Mouse (Mus musculus) intestine, embryonic 15.5 days (tissue): ENCODE measurements around the gene Krt2. TPM values are rescaled to one million over a fixed set of nuclear protein-coding genes. Genes with fewer than 3 reads are reported as not detected.

Experiments
- ATAC-seq: fragments of 200-750 bp; cut with Nextera tagmentation; 2 replicates; pipeline ENCODE4 v1.8.0; 2017; ENCODE audit warnings: moderate TSS enrichment, moderate library complexity
- H3K27ac ChIP-seq: fragments of 300-500 bp; sonication (generic); 2 replicates; pipeline ENCODE4 v1.5.1; 2015; ENCODE audit warnings: mild to moderate bottlenecking, inconsistent platforms
- H3K27me3 ChIP-seq: fragments of 300-500 bp; sonication (generic); replicated peaks from 2 replicates; pipeline ENCODE4 v1.6.1; 2015; ENCODE audit warnings: inconsistent platforms
- H3K36me3 ChIP-seq: fragments of 300-500 bp; sonication (generic); 2 replicates; pipeline ENCODE4 v1.6.1; 2015; ENCODE audit warnings: inconsistent platforms
- H3K4me1 ChIP-seq: fragments of 300-500 bp; sonication (generic); replicated peaks from 2 replicates; pipeline ENCODE4 v1.6.1; 2015; ENCODE audit warnings: inconsistent platforms
- H3K4me2 ChIP-seq: fragments of 300-500 bp; sonication (generic); replicated peaks from 2 replicates; pipeline ENCODE4 v1.6.1; 2015; ENCODE audit warnings: mild to moderate bottlenecking, inconsistent platforms
- H3K4me3 ChIP-seq: fragments of 300-500 bp; sonication (generic); replicated peaks from 2 replicates; pipeline ENCODE4 v1.5.1; 2015; ENCODE audit warnings: inconsistent platforms
- H3K9ac ChIP-seq: fragments of 300-500 bp; sonication (generic); 2 replicates; pipeline ENCODE4 v1.6.1; 2015; ENCODE audit warnings: inconsistent platforms
- H3K9me3 ChIP-seq: fragments of 300-500 bp; sonication (generic); 2 replicates; pipeline ENCODE4 v1.6.1; 2016; ENCODE audit warnings: inconsistent platforms
- WGBS: fragments of 180-500 bp; shearing (Covaris S2); methylation state at CpG from one replicate; pipeline ENCODE4 v1.1.7; 2015; 5-methylcytosine and 5-hydroxymethylcytosine counted together
- polyA plus RNA-seq: library from polyadenylated mRNA; unstranded; fragments of >200 nt; fragmentation: Nextera tagmentation; extraction: Ambion mirVana; gene quantifications from 2 replicates; pipeline ENCODE4 v1.2.1, GENCODE M21; 2015

Gene Krt2
- polyA plus RNA-seq, 1 experiment from 2014 or later: not detected

DNA sequence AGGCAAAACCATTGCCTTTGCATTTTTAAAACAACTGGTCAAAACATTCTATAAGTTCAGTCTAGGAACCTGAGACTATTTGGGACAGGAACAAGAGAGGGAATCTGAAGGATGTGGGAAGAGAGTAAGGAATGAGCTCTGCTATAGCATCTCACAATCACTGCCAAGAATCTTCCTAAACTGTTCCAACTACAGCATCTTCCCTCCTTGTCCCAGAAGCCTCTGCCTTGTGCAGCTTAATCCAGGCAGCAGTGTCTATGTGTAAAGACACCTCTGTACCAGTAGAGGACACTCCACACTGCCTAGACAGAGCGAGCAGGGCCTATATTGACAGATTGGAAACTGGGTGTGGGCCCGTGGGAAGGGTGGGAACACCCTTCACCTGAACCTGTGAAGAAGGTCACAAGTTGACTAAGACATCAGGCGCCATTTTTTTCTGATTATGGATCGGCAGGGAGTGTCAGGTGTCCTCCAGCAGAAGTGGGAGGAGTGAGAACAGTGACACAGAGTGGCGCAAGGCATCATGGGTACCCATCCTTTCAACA, 16.9 kb upstream of the Krt2 start:
- no peak for ATAC-seq
- Histone ChIP-seq H3K9ac (no peak overlapping the region), H3K27ac (no peak overlapping the region), H3K36me3 (no peaks in the 10 kb centered on the region), H3K9me3 (no peaks in the 10 kb centered on the region), H3K4me1 (no peaks in the 10 kb centered on the region), H3K4me3 (no peak overlapping the region), H3K27me3 (no peaks in the 10 kb centered on the region), H3K4me2 (no peak overlapping the region)
- WGBS: 68% methylated on average over 5 of the region's 5 CpGs

DNA sequence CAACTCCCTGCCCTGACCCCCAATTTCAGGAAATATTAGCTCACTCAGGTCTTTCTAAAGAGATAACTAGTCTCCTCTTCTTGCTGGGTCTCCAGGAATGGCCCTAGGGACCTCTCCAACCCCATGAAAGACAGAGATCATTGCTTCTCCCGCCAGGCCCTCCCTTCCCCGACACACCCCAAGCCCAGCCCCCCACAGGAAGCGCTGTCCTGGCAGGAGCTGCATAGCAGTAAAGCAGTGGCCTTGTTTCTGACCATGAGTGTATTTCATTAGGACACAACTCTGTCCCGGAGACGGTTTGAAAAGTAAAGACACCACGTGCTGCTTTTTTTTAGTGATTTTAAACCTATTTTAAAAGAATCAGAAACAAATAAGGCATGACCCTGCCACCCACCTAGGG, 15.2 kb upstream of the Krt2 start:
- WGBS: 28% methylated on average over 6 of the region's 6 CpGs
- no peak overlapping the region for H3K4me2 ChIP-seq
- no peak overlapping the region for H3K4me3 ChIP-seq
- no peak overlapping the region for H3K27ac ChIP-seq
- no peak for ATAC-seq
- no peaks in the 10 kb centered on the region for H3K4me1 ChIP-seq
- no peaks in the 10 kb centered on the region for H3K36me3 ChIP-seq
- H3K27me3 ChIP-seq: no peaks in the 10 kb centered on the region
- H3K9ac ChIP-seq: no peak overlapping the region
- no peaks in the 10 kb centered on the region for H3K9me3 ChIP-seq

DNA sequence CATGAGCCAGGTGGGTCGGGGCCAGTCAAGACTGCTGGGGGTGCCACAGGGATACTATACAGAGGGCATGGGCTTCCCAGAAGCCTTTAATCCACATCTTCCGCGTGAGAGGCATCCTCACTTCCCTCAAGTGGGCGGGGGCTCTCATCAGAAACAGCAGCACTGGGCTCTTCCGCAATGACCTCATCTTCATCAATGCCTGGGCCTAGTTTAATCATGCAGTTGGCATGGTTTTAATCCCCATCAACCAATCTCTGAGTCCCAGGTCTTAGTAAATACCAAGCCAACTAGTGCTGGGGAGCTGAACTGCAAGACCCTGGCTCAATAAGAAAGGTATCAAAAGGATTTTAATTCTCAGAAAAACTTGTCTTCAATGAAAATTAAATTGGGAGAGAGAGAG, 11.5 kb upstream of the Krt2 start:
- no peak for ATAC-seq
- Histone ChIP-seq H3K4me3 (no peak overlapping the region), H3K9ac (no peak overlapping the region), H3K27ac (no peak overlapping the region), H3K27me3 (no peaks in the 10 kb centered on the region), H3K36me3 (no peaks in the 10 kb centered on the region), H3K9me3 (no peaks in the 10 kb centered on the region), H3K4me2 (no peak overlapping the region), H3K4me1 (no peaks in the 10 kb centered on the region)
- 69% methylated on average over 5 of the region's 5 CpGs for WGBS

DNA sequence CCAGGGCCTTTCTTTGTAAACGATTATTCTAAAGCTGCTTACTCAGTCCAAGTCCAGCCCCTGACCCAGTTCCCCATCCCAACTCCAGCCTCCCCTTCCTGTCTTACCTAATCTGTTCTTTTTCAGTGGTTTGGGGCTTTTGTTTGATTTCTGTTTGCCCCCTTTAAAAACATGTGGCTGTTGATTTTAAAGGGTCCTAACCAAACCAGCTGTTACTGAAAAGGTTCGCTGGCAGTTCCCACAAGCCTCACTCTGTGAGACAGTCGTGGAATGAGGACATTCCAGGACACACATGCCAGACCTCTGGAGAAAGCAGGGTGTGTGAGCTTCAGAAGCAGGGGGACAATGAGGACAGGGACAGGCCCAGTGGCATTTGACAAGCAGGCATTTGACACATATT, 3.8 kb upstream of the Krt2 start:
- H3K4me2 ChIP-seq: no peak overlapping the region
- WGBS: 18% methylated on average over 3 of the region's 3 CpGs
- no peak for ATAC-seq

DNA sequence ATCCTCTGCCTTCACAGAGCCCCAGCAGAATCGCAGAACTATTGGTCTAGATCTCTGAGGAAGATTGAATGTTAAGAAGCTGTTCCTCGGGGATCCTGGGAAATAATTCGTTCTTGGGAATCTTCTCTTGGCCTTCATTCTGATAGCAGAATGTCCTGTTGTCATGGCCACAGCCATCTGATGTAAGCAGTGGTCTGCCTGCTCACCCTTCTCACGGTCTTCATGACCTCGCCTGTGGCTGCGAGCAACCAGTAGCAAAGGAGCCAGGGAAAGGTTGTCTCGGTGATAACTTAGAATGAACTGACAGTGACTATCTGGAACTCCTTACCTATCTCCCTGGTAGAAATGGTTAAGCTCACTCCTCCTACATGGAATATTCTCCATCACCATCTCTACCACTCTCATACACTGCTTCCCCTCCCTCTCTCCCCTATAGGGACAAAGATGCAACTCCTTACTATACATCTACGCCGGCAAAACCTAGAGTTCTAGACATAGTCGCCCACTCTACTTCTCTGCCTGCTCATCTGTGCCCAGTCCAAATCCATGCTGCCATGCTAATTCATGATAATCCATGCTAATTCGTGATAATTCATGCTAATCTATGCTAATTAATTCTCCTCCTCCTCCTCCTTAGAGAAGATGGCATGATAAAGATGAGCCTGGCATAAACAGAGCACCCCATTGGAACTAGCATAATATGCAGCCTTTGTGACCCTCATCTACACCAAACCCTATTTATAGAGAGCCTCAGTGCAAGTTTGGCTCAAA, 14.7 kb downstream of the Krt2 start:
- Histone ChIP-seq H3K27me3 (no peaks in the 10 kb centered on the region), H3K4me3 (no peak overlapping the region), H3K9ac (no peak overlapping the region), H3K36me3 (no peaks in the 10 kb centered on the region), H3K27ac (no peak overlapping the region), H3K9me3 (no peaks in the 10 kb centered on the region), H3K4me1 (no peaks in the 10 kb centered on the region), H3K4me2 (no peak overlapping the region)
- no peak for ATAC-seq
- 79% methylated on average over 11 of the region's 11 CpGs for WGBS

More for the DNA sequence above, 3.8 kb upstream of the Krt2 start:
- Histone ChIP-seq H3K9ac (no peak overlapping the region), H3K36me3 (no peaks in the 10 kb centered on the region), H3K4me1 (no peaks in the 10 kb centered on the region), H3K27ac (no peak overlapping the region), H3K9me3 (no peaks in the 10 kb centered on the region), H3K4me3 (no peak overlapping the region), H3K27me3 (no peaks in the 10 kb centered on the region; the same call in 1 of the 2 replicates)

DNA sequence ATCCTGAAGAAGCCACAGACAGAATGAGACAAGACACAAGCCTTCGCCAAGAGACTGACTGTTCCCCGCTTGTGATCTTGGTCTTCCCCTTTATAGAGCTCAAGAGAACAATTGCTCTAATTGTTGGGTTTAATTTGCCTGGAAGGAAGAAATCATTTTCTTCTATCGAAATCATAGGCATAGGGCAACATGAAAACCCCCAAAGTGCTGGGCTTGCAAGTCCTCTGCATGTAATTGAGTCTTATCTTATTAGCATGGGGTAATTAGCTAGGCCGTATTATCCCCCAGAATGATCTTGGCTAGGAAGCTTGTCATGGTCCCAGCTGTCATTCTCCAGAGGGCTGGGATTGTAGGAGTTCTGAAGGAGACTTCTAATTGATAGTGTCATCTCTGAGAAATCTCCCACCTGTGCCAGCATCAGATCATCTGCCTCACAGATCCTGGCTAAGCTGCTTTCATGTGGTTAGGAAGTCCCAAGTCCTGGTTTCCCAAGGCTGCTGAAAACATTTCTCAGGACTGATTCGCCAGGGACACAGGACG, 15.6 kb downstream of the Krt2 start, which contains the start of gene Krt73:
Krt73 (minus strand) TSS at position 51 of the 540 bp plus-strand sequence.
- H3K27ac ChIP-seq: no peak within 1 kb of the TSS
- no peak within 1 kb of the TSS for H3K9ac ChIP-seq
- H3K4me1 ChIP-seq: no peaks in the 10 kb centered on the region
- WGBS: 79% methylated on average over 6 of the region's 6 CpGs
- H3K4me3 ChIP-seq: no peak within 1 kb of the TSS
- H3K27me3 ChIP-seq: no peaks in the 10 kb centered on the region
- no peaks in the 10 kb centered on the region for H3K36me3 ChIP-seq
- ATAC-seq: no peak
- H3K4me2 ChIP-seq: no peak within 1 kb of the TSS
- no peaks in the 10 kb centered on the region for H3K9me3 ChIP-seq

DNA sequence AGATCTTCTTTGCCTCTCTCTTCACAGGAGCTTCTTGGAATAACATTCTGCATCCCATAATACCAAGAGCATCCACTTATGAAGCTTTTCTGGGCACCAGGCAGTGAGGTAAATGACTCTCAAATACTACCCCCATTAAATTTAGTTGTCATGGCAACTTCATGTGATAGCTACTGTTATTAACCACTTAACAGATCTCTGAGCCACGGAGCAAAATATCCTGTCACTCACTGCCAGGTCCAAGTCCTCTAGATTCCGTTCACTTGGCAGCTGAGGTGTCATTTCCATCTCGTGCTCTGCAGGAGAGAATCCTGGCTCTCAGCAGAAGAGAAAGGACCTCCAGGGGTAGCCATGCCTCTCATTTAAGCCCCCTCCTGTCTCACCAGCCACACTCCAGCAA, 27.1 kb downstream of the Krt2 start:
- no peak for ATAC-seq
- WGBS: 27% methylated on average over 3 of the region's 3 CpGs
- Histone ChIP-seq H3K4me1 (no peaks in the 10 kb centered on the region), H3K27ac (no peak overlapping the region), H3K4me2 (no peak overlapping the region), H3K4me3 (no peak overlapping the region), H3K9ac (no peak overlapping the region), H3K27me3 (peaks cover 6% of the 10 kb centered on the region; the same call in 1 of the 2 replicates), H3K36me3 (no peaks in the 10 kb centered on the region), H3K9me3 (no peaks in the 10 kb centered on the region)

DNA sequence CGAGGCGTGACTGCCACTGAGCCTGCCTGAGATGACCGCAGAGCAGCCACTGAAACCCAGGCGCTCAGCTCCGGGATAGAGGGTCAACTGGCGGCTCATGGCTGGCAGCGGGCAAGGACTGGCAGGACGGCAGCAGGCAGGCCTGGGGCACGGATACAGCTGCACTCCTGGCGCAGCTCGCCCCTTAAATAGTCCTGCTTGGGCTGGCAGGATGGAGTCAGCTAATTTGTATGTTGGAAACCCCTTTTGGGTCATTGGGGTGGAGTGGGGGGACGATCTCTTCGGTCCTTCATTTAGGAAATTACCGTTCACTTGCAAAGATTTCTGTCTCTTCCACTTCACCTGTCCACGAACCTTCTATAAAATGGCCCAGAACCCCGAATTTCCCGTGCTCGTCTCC, 31.6 kb downstream of the Krt2 start, which contains the start of gene Krt72:
Krt72 (minus strand) TSS at position 101 of the 400 bp plus-strand sequence.
- Histone ChIP-seq H3K4me2 (no peak within 1 kb of the TSS), H3K9me3 (no peaks in the 10 kb centered on the region), H3K9ac (no peak within 1 kb of the TSS), H3K4me1 (no peaks in the 10 kb centered on the region), H3K27me3 (no peaks in the 10 kb centered on the region), H3K4me3 (no peak within 1 kb of the TSS), H3K36me3 (no peaks in the 10 kb centered on the region), H3K27ac (no peak within 1 kb of the TSS)
- 88% methylated on average over 18 of the region's 18 CpGs for WGBS
- no peak for ATAC-seq

DNA sequence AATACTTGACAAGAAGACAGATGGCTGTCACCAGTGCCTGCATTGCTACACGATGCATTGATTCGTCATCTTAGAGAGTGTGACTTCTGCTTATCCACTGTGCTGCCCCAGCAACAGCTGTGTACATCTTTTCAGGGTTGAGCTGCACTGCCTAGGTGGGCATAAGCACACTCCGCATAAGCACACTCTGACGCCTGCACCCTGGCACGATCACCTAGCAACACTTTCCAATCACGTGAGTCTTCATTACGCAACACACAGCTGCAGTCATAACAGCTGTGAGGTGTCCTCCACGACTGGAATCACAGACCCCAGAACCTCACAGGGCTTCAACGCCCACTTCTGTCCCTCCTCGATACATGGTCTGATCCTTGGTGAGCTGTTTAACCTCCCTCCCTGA, 44.5 kb downstream of the Krt2 start:
- Histone ChIP-seq H3K27me3 (no peaks in the 10 kb centered on the region), H3K9ac (no peak overlapping the region), H3K4me1 (no peaks in the 10 kb centered on the region), H3K36me3 (no peaks in the 10 kb centered on the region), H3K27ac (no peak overlapping the region), H3K4me3 (no peak overlapping the region), H3K4me2 (no peak overlapping the region), H3K9me3 (no peaks in the 10 kb centered on the region)
- ATAC-seq: no peak
- 68% methylated on average over 10 of the region's 10 CpGs for WGBS

DNA sequence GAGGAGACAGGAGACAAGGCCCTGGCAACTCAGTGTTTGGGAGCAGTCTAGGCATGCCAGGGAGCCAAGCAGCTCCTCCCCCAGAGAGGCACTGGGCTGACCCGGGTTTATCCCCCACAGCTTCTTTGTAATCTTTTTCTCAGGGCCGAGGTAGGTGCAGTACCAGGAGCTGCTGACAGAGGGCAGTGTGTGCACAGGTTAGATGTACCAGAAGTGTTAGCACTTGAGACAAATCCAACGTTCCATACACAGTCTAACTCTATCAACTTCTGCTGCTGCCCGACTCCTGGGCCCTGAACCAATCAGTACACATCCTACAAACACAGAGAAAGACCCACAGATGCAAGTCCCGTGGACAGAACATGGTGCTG, 45.3 kb downstream of the Krt2 start:
- Histone ChIP-seq H3K4me1 (no peaks in the 10 kb centered on the region), H3K36me3 (no peaks in the 10 kb centered on the region), H3K27ac (no peak overlapping the region), H3K27me3 (no peaks in the 10 kb centered on the region), H3K9ac (no peak overlapping the region), H3K4me2 (no peak overlapping the region), H3K9me3 (no peaks in the 10 kb centered on the region), H3K4me3 (no peak overlapping the region)
- ATAC-seq: peak; percentile 65
- 4% methylated on average over 5 of the region's 5 CpGs for WGBS

DNA sequence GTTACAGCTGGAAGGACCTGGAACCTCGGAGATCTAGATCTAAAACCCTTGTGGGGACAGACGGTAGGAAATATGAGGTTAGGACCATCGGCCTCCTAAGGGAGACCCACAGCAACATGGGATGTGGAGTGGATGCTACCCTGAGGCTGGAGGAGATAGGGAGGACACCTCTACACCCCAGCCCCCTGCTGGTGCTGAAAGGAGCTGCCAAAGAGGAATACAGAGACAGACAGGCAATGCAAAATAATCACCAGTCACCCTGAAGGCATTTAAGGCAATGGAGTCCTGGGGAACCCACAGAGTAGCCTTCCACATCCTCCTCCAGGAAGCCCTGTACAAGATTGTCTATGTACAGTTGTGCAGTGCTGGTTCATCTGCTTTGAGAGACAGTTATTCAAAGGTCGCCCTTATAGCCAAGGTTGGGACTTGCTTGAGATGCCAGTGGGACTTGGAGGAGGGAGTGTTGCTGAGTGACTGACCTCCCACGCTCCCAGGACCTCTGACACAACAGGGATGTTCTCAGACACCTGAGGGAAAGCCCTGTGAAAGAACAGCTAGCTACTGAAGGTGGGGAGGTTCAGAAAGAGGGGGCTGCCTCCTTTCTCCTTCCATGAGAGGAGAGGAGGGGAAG, 45.8 kb downstream of the Krt2 start:
- H3K36me3 ChIP-seq: no peaks in the 10 kb centered on the region
- no peak overlapping the region for H3K9ac ChIP-seq
- ATAC-seq: no peak; the same call in 1 of the 2 replicates
- no peaks in the 10 kb centered on the region for H3K27me3 ChIP-seq
- no peaks in the 10 kb centered on the region for H3K4me1 ChIP-seq
- WGBS: 76% methylated on average over 5 of the region's 5 CpGs
- H3K4me3 ChIP-seq: no peak overlapping the region
- H3K4me2 ChIP-seq: no peak overlapping the region
- H3K27ac ChIP-seq: no peak overlapping the region
- no peaks in the 10 kb centered on the region for H3K9me3 ChIP-seq

DNA sequence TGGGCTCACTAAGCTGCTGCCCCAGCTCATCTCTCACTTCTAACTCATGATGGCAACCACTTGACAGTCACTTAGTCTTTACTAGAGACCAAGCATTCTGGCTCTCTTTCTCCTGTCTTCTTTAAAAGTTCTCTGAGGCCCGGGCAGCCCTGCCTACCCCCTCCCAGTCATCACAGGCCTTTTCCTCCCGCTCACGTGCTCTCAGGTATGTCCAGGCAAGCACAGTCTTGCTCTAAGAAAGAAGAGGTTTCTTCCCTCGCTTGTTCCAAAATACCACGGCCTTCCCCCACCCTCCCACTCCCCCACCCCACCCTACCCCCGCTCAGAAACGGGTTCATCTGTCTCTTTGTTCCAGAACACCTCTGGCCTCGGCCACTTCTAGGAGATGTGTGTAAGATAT, 47.7 kb downstream of the Krt2 start:
- Histone ChIP-seq H3K27ac (no peak overlapping the region), H3K4me1 (no peaks in the 10 kb centered on the region), H3K9me3 (no peaks in the 10 kb centered on the region), H3K27me3 (no peaks in the 10 kb centered on the region), H3K36me3 (no peaks in the 10 kb centered on the region), H3K4me3 (no peak overlapping the region), H3K4me2 (no peak overlapping the region), H3K9ac (no peak overlapping the region)
- ATAC-seq: no peak
- WGBS: 33% methylated on average over 8 of the region's 8 CpGs
